Mouse (Mus musculus): Measurements from ENCODE around the gene Cd209a. TPM values are rescaled to one million over a fixed set of nuclear protein-coding genes. Genes with fewer than 3 reads are reported as not detected.
A peak's percentile ranks its signal among the peaks of the same experiment; 100 is the strongest.
"Not testable (repeated sequence)": the region's sequence is repeated elsewhere in the genome, so short reads cannot be mapped to it uniquely, and the experiment has no call there.

Cd209a gene
- total RNA-seq (2021) = not detected

DNA sequence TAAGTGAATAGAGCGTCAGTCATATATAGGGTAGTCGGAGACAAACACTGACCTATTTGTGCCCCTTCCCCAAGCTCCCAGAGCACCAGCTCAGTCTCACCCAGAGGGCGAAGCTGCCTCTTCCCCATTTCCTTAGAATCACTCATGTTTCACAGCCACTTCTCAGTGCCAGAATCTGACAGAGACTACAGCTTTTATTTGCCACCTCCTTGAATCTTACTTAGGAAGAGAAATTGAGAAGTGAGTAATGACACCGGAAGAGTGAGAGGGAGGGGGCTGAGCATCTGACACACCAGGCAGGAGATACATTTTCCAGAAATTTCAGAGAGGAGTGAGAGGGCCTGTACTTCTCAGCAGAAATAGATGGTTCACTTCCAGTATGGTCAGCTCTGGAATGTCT lies at the start of gene Cd209a:
Gene Cd209a, minus strand, starts transcription at position 224 of the 400 bp plus-strand sequence.
- no peak for DNase-seq

DNA sequence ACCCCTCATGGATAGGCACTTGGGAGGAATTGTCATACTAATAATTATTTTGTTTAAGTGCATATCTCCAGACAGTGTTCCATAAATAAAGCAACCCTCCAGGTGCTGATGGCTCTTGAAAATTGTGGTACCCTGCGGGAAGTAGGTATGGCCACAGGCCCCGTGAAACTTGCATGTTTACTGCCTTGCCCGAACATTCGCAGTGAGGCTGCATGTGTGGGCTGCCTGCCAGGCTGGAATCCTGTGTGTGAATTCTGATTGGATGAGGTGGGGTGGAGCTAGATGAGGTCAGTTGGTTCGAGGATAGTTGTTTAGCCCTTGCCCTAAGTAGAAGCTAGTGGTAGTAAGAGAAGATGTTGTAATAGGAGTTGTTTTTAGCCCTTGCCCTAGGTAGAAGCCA lies 19.9 kb upstream of the Cd209a start:
- not testable (repeated sequence) for DNase-seq

DNA sequence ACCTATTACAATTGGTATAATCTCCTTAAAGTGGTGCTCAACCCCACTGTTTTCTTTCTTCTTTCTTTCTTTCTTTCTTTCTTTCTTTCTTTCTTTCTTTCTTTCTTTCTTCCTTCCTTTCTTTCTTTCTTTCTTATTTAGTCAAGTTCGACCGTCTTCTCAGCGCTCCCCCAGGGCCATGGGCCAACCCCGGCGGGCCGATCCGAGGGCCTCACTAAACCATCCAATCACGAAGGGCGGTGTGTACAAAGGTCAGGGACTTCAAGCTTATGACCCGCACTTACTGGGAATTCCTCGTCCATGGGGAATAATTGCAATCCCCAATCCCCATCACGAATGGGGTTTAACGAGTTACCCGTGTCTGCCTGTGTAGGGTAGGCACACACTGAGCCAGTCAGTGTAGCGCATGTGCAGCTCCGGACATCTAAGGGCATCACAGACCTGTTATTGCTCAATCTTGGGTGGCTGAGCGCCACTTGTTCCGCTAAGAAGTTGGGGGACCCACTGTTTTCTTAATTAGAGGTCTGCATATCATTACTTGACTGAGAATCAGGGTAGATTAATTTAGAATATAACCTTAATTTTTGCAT lies 5.6 kb upstream of the Cd209a start:
- peak; percentile 8 to 16 for DNase-seq

GRCm38 (mm10) chr8:3736947-3737346 lies 11.8 kb downstream of the Cd209a start:
- no peak for DNase-seq

- DNase-seq = no peak
These were observed 13.2 kb downstream of the Cd209a start for GRCm38 (mm10) chr8:3735599-3735998.

DNA sequence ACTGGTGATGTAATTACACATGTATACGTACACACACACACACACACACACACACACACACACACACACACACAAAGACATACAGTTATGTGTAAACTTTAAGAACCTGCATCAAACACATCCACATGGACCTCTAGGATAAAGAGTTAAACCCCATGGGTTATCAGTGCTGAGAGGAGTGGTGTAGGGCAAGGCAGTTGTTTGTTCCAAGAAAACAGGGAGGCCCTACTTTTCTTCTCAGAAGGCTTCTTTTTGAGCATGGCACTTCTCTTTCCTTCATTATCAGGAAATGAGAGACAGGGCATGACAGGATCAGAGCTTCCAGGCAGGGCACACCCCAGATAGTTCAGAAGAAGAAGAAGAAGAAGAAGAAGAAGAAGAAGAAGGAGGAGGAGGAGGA lies 14.7 kb downstream of the Cd209a start:
- no peak for DNase-seq

DNA sequence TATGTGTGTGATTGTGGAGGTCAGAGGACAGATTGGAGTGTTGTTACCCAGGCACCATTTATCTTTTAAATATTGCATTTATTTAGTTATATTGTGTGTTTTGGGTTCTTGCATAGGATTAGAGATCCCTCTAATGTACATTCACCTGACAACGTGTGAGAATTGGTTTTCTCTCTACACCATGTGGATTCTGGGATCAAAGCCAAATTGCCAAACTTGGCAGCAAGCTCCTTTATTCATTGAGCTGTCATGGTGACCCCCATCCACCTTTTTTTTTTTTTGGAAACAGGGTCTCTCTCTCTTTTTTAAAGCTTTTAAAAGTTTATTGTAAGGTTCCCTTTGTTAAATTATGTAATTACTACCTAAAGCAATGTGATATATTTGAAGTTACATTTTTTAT lies 27.7 kb downstream of the Cd209a start:
- DNase-seq = no peak

DNA sequence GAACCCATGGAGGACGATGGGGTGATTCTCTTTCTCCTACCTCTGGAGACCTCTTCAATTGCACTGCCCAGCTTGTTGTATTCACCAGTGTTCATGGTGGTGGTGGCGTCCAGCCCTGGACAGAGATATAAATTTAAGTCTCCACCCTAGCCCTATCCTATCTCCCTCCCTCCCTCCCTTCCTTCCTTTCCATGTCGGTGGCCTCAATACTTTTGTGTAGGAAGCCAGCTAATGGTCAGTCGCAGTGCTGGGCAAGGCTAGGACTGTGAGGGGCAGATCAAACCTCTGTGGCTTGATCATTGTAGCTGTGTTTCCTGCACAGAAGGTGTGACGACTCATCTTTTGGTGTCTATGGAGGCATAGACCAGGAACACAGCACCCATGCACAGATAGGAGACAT lies 28.2 kb downstream of the Cd209a start, which contains the start of gene Clec4g:
Gene Clec4g, minus strand, starts transcription at position 101 of the 400 bp plus-strand sequence.
- DNase-seq = no peak

DNA sequence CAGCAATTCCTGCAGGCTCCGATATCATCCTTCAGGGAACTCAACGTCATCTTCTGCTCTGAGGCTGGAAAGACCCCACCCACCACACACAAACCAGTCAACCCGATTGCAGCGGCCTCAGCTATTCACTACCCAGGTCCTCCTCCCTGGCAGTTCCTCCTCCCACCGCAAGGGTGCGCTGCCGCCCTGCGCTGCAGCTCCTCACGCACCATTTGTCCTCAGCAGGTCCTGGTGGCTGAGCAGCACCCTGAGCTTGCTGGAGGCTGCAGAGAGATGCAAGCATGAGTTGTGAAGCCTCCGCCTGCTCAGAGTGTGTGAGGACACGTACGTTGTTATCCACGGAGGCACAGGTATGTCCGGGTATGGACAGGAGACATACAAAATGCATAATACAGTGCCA lies 30.2 kb downstream of the Cd209a start:
- DNase-seq = peak; percentile 36 to 41

DNA sequence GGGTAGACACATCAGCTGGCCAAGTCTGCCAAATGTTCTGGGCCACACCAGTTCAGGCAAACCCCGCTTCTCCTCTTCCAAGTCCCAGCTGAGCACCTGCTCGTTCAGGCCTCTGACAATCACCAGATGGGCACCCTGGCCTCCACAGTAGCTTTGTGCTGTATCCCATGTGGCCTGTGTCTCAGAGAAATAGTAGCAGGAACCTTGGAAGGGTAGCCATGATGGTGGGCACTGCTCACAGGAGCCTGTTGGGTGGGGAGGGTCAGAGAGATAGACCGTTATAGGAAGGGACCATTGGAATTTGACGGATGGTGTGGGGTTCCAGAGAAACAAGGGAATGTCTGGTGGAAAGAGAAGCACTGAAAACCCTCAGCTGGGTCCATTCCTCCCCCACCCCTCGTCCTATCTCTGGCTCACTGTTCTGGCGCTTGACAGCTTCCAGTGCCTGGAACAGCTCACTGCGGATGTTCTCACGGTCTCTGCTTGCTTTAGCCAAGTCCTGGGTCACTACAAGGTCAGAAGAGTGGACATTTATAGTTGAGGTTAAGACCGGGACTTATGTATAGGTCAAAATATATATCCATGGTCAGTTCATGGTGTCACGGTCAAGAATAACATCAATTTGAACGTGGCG lies 31.3 kb downstream of the Cd209a start:
- no peak for DNase-seq

DNA sequence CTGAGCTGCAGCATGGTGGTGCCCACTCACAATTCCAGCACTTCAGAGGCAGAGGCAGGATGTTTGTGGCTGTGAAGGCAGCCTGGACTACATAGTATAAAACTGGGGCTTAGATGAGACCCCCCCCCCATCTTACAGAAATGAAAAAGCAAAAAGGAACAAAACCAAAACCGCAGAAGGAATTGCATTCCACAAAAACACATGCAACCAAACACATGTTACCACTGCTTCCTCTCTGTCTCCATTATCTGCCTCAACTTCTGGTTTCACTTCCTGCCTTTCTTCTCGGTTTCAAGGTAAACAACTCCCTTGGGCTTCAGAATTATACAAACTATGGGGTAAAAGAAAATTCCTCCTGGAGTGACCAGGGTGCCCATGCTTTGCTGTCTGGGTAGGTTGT lies 37.1 kb downstream of the Cd209a start:
- no peak for DNase-seq

DNA sequence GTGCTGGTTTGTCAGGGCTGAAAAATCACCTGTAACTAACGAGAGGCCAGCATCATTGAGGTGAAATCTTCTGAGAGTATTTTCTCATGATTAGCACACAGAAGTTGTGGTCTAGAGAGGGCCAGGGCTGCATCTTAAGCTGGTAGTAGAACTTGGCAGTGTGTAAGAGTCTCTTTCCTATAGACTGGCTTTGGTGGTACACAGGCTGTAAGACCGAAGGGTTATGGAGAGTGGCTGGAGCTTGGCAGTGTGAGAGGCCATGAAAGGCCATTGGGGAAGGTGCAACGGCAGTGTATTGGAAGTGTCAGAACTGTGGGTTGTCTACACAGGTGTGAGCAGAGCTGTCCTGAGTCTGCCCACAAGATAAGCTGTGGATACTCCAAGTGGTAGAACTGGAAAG lies 38.5 kb downstream of the Cd209a start:
- no peak for DNase-seq

DNA sequence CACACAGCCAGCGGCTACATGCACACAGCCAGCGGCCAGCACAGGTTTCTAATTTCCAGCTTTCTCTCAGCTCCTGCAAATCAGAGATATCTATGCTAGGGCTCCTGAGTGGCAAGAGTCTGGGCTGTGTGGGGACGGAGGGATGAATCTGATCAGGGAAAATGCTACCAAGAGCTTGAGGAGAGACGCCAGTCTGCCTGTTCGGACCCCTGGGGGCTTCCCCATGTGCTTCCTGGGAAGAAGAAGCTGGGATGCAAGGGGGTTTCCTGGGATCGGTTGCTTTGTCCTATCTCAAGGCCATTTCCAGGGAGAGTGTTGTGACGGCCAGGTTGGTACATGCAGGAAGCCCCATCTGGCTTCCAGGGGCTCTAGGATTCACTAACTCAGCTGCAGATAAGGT lies 41.2 kb downstream of the Cd209a start:
- no peak for DNase-seq

DNA sequence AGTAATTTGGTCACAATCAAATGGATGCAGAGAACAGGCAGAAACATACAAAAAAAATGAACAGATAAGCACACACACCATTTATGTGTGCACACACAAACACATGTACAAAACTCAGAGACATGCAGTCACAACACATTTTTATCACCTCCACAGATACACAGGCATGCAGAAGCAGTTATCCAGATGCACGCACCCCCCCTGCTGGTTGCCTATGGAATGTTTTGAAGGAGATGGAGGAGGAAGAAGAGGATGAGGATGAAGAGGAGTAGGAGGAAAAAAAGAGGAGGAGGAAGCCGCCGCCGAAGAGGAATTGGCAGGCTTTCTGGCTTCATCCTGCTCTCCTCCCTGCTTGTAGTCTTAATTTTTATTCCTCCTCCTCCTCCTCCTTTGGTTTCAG lies 43.1 kb downstream of the Cd209a start:
- peak in 1 of 2 experiments; percentile 27 for DNase-seq

DNA sequence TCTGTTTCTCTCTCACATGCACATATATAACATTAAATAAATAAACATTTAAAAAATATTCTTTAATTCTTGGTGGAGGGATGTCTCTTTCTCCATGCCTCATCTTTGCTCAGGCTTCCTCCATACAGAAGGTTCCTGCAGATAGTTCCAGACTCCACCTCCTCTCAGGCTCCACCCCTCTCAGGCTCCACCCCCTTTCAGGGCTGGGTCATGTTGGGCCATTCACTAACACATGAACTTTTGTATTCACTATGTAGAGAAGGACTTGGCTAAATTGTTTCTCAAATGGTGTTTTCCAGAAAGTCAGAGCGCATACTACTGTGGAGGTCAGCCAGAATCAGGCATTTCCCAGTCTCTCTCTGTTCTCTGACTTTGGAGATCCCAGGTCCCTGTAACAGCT lies 47.3 kb downstream of the Cd209a start:
- DNase-seq = no peak

GRCm38 (mm10) chr8:3694121-3694520 lies 54.7 kb downstream of the Cd209a start, which contains the start of gene Fcer2a:
TSS of gene Fcer2a (minus strand) at chr8:3694175.
- no peak for DNase-seq

Small RNA genes within 50 kb of the gene (microRNA-seq; reads per million reads assigned to microRNA genes)
- 0 reads per million in 2 experiments for gene Gm24934

Other genes with a start within 250 kb of the Cd209a start
- 10 to 100 TPM; 78.4 to 86.6 TPM for gene Mcoln1, start 248.5 kb downstream of the Cd209a start, total RNA-seq (2021)
- 10 to 100 TPM; 75.3 to 87.4 TPM for gene Pnpla6, start 233.6 kb downstream of the Cd209a start, total RNA-seq (2021)
- not detected for gene C330021F23Rik, start 181.0 kb downstream of the Cd209a start, total RNA-seq (2021)
- gene Camsap3, start 161.7 kb downstream of the Cd209a start, total RNA-seq (2021) = 10 to 100 TPM; 34.4 to 41.0 TPM
- gene Xab2, start 127.7 kb downstream of the Cd209a start, total RNA-seq (2021) = 10 to 100 TPM; 35.6 to 37.6 TPM
- gene Pet100, start 127.4 kb downstream of the Cd209a start, total RNA-seq (2021) = 10 to 100 TPM; 84.7 to 95.6 TPM
- 1 to 10 TPM; 1.1 to 1.9 TPM for gene Pcp2, start 123.4 kb downstream of the Cd209a start, total RNA-seq (2021)
- 10 to 100 TPM; 36.3 to 47.1 TPM for gene Stxbp2, start 118.0 kb downstream of the Cd209a start, total RNA-seq (2021)
- gene Retn, start 93.2 kb downstream of the Cd209a start, total RNA-seq (2021) = 1 to 10 TPM in 1 of 2 experiments, under 1 TPM in 1; 0.46 to 1.5 TPM
- under 1 TPM in 1 of 2 experiments, not detected in 1; 0.30 TPM for gene Mcemp1, start 83.2 kb downstream of the Cd209a start, total RNA-seq (2021)
- gene Fcor, start 76.6 kb downstream of the Cd209a start, total RNA-seq (2021) = 10 to 100 TPM; 18.8 to 26.5 TPM
- gene Trappc5, start 72.7 kb downstream of the Cd209a start, total RNA-seq (2021) = 10 to 100 TPM; 26.8 to 31.6 TPM
- gene Fcer2a, start 54.8 kb downstream of the Cd209a start, total RNA-seq (2021) = not detected
- not detected for gene Clec4g, start 28.3 kb downstream of the Cd209a start, total RNA-seq (2021)
- not detected for gene Cd209e, start 105.3 kb upstream of the Cd209a start, total RNA-seq (2021)
- not detected for gene Cd209d, start 129.6 kb upstream of the Cd209a start, total RNA-seq (2021)
- under 1 TPM; 0.55 to 0.66 TPM for gene Cd209b, start 177.9 kb upstream of the Cd209a start, total RNA-seq (2021)
- under 1 TPM; 0.22 to 0.38 TPM for gene Cd209c, start 205.8 kb upstream of the Cd209a start, total RNA-seq (2021)

All from layer of hippocampus, postnatal 36 days (tissue).